Mouse (Mus musculus) adrenal gland, postnatal 14 days (tissue): ENCODE results near the gene Osbp. TPM values are rescaled to one million over a fixed set of nuclear protein-coding genes. Genes with fewer than 3 reads are reported as not detected.

ENCODE experiments used
- DNase-seq: peaks from one replicate; pipeline ENCODE4 v3.0.0; 2021; ENCODE audit warnings: mixed read lengths
- total RNA-seq: library from RNA; stranded (reverse); gene quantifications from 2 replicates; pipeline ENCODE4 v1.2.3, GENCODE M21; 2021

Gene Osbp
- total RNA-seq, 1 experiment from 2014 or later, result 63.9 TPM

- DNase-seq, result no peak
These were observed 22.1 kb downstream of the Osbp start for GRCm38 (mm10) chr19:11987841-11988240.

GRCm38 (mm10) chr19:11989334-11989733 is 23.6 kb downstream of the Osbp start:
- no peak for DNase-seq

- no peak for DNase-seq
These were observed 26.3 kb downstream of the Osbp start for GRCm38 (mm10) chr19:11992034-11992433.

GRCm38 (mm10) chr19:11992441-11993029 is 26.8 kb downstream of the Osbp start:
- DNase-seq, result peak; percentile 47

- DNase-seq, result no peak
These were observed 29.1 kb downstream of the Osbp start for GRCm38 (mm10) chr19:11994703-11995431.

- DNase-seq, result no peak
These were observed 30.1 kb downstream of the Osbp start for GRCm38 (mm10) chr19:11995722-11996448.

GRCm38 (mm10) chr19:12001686-12002085 is 35.9 kb downstream of the Osbp start:
- no peak for DNase-seq

- DNase-seq, result peak; percentile 76
These were observed 36.4 kb downstream of the Osbp start for GRCm38 (mm10) chr19:12002125-12002524.

GRCm38 (mm10) chr19:12002791-12003190 is 37.0 kb downstream of the Osbp start:
- no peak for DNase-seq

GRCm38 (mm10) chr19:12003568-12003967 is 37.8 kb downstream of the Osbp start:
- no peak for DNase-seq

GRCm38 (mm10) chr19:12004216-12005008 is 38.7 kb downstream of the Osbp start:
- no peak for DNase-seq

GRCm38 (mm10) chr19:12005376-12006360 is 39.9 kb downstream of the Osbp start:
- peak; percentile 92 for DNase-seq

- DNase-seq, result no peak
These were observed 40.7 kb downstream of the Osbp start for GRCm38 (mm10) chr19:12006361-12006947.

GRCm38 (mm10) chr19:12007105-12007931 is 41.6 kb downstream of the Osbp start:
- DNase-seq, result peak; percentile 70

- no peak for DNase-seq
These were observed 43.0 kb downstream of the Osbp start for GRCm38 (mm10) chr19:12008410-12009380.

- peak; percentile 79 for DNase-seq
These were observed 44.0 kb downstream of the Osbp start for GRCm38 (mm10) chr19:12009501-12010280.

GRCm38 (mm10) chr19:12010281-12010771 is 44.6 kb downstream of the Osbp start:
- DNase-seq, result peak; percentile 84
